Mouse (Mus musculus) adrenal gland, postnatal 14 days (tissue): ENCODE results near the gene Sp110. TPM values are rescaled to one million over a fixed set of nuclear protein-coding genes. Genes with fewer than 3 reads are reported as not detected.
"Not testable (repeated sequence)": the region's sequence is repeated elsewhere in the genome, so short reads cannot be mapped to it uniquely, and the experiment has no call there.

Experiments
- DNase-seq: peaks from one replicate; pipeline ENCODE4 v3.0.0; 2021; ENCODE audit warnings: mixed read lengths
- total RNA-seq: library from RNA; stranded (reverse); gene quantifications from 2 replicates; pipeline ENCODE4 v1.2.3, GENCODE M21; 2021

The Sp110 gene
- total RNA-seq, 1 experiment from 2014 or later = 4.3 TPM

DNA sequence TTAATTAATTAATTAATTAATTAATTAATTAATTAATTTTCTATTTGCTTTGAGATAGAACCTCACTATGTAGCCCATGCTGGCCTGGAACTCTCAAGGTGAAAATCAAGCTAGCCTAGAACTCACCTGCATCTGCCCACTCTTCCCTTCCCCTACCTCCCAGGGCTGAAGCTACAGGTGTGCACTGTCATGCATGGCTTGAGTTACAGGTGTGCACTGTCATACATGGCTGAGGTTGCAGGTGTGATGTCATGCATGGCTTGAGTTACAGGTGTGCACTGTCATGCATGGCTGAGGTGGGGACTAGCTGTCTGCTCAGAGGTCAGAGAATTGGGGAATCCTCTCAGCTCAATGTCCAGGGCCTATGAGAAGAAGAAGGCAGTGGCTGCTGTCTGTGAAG is 52.2 kb downstream of the Sp110 start:
- DNase-seq = not testable (repeated sequence)

DNA sequence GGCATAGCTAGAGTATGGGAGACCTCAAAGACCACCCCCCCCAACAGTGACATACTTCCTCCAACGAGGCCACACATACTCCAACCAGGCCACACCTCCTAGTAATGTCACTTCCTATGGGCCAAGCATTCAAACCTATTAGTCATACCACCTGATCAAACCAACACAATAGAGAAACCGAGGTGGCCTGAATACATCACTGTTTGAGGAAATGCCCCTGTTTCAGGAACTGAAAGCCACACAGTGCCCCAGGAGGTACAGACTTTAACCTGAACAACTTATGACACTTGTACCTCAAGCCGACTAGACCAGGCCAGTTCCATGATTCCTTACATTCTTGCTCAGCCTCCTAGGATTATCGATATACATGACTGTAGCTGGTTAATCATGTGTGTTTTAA is 54.8 kb downstream of the Sp110 start:
- not testable (repeated sequence) for DNase-seq

DNA sequence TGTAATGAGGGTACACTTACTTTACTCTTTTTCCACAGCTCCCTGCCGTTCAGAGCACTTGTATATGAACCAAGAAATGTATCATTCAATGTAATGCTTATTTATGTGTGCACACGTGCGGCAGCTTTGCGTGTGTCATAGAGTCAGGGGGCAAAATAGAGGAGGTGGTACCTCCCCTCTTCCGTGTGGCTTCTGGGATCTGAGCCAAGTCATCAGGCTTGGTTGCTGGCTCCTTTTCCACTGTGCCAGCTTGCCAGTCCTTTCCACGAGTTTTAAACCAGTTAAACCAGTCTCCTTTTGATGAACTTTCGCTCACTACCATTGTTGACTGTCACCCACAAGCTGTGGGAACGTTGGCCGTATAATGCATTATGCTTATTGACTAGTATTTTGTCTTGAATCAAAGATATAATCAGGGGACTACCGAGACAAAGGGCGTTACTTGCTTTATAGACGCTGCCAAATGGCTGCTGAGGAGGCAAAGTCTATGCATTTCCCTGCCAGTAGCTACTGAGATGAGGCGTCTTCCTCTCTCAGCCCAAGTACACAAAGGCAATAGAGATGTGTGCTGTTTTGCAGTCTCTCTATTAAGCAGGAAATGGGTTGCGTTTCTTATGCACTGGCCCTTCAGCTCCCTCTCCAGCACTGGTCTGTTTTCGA is 70.0 kb downstream of the Sp110 start:
- DNase-seq = not testable (repeated sequence)

Other genes with a start within 250 kb of the Sp110 start
- not detected in 2 replicates for gene G530012D18Rik, start 23.1 kb downstream of the Sp110 start, total RNA-seq
- 3.1 and 7.9 TPM in 2 replicates for gene Sp140, start 1.6 kb upstream of the Sp110 start, total RNA-seq
- gene Sp100, start 51.2 kb upstream of the Sp110 start, total RNA-seq = 13.2 and 35.0 TPM in 2 replicates
- gene A630001G21Rik, start 179.8 kb upstream of the Sp110 start, total RNA-seq = 0.59 and 3.8 TPM in 2 replicates
- gene Cab39, start 194.6 kb upstream of the Sp110 start, total RNA-seq = 115 and 132 TPM in 2 replicates